Mouse (Mus musculus) ovary, postnatal 36 days (tissue): Measurements from ENCODE around the gene Becn1.
"Not testable (repeated sequence)": the region's sequence is repeated elsewhere in the genome, so short reads cannot be mapped to it uniquely, and the experiment has no call there.

ENCODE experiments used
- DNase-seq: peaks from one replicate; pipeline ENCODE4 v3.0.0; 2022; ENCODE audit warnings: low spot score, mixed read lengths

Gene Becn1

DNA sequence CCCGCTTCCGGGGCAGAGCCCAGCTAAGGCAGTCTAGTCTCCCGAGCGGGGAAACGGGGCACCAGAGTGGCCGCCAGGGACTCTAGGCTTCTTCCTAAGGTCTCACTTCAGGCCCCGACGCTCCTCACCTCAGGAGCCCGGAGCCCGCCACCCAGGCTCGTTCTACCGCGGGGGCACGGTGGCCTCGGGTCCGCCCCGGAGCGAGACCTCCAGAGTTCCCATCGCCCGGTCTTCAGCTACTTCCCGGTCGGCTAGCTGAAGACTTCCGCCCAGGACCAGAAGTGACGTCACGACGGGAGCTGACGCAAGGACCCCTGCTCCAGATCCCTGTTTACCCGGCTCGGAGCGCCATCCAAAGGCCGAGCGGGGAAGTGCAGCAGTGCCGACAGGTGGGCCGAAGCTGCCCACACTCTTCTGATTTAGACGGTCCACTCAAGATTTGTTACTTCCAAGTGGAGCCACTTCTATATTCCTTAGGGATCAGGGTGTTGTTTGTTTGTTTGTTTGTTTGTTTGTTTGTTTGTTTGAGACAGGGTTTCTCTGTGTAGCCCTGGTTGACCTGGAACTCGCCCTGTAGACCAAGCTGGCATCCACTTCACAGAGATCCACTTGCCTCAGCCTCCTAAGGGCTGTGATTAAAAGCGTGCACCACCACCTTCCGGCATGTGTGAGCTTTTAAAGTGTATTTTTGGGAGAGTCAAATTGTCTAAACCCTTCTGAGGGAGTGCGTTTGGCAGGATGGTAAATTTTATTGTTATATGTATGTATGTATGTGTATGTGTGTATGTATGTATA, at the start of gene Becn1:
Becn1 (minus strand) TSS at position 283 of the 795 bp plus-strand sequence.
- DNase-seq, result peak; percentile 94

GRCm38 (mm10) chr11:101351721-101352111, 49.6 kb upstream of the Becn1 start:
- DNase-seq, result no peak

- no peak for DNase-seq
Observed at GRCm38 (mm10) chr11:101351100-101351720, 49.1 kb upstream of the Becn1 start.

DNA sequence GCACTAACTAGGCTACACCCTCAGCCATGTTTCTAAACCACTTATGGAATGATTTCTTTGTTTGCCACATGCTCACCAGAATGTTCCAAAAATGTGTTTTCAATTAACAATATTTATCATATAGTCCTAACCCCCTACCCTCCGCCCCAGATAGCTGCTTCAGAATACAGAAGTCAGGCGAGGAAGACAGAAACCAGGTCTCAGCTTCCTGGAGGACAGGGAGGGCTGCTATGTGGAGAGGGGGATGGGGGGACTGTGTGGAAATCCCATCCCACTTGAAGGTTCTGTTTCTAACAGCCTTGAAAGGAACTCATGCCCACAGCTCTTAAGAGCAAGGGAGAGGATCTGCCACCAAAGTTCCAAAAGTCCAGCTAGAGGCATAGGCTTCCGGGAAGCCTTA, 47.1 kb upstream of the Becn1 start:
- no peak for DNase-seq

- DNase-seq, result no peak
Observed at GRCm38 (mm10) chr11:101348774-101349173, 46.7 kb upstream of the Becn1 start.

GRCm38 (mm10) chr11:101347083-101347775, 45.1 kb upstream of the Becn1 start:
- no peak for DNase-seq

- DNase-seq, result no peak
Observed at GRCm38 (mm10) chr11:101338123-101338760, 36.2 kb upstream of the Becn1 start.

DNA sequence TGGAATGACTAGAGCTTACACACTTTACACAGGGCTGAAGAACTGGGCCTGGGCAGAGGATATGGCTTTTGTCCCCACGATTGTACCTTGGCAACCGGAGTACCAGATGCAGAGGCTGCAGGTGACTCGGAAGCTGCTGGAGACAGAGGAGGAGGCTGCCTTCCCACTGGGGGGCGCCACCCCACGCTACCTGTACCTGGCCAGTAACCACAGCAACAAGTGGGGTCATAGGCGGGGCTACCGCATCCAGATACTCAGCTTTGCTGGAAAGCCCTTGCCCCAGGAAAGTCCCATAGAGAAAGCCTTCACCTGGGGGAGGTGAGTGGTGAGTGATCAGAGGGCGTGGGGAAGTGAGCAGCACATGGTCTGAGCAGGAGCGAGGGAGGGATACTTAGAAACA, 33.6 kb upstream of the Becn1 start:
- no peak for DNase-seq

GRCm38 (mm10) chr11:101334516-101334915, 32.4 kb upstream of the Becn1 start:
- no peak for DNase-seq

DNA sequence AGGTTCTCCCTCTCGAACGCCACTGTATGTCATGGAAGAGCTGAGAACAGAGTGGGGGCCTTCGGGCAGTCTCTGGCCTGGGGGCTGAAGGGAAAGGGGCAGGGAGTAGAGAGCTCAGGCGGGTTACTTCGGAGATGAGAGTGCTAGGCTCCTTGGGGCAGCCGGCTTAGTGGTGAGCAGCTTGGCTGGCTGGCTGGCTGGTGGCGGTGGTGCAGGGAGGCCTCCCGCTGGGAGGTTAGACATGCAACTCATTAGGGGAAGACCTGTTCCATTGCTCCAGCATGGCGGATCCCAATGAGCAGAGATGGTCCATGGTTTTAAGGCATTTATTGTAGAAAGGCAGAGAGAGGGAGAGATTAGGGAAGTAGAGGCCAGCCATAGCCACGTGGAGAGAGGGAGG, 31.9 kb upstream of the Becn1 start:
- DNase-seq, result no peak

DNA sequence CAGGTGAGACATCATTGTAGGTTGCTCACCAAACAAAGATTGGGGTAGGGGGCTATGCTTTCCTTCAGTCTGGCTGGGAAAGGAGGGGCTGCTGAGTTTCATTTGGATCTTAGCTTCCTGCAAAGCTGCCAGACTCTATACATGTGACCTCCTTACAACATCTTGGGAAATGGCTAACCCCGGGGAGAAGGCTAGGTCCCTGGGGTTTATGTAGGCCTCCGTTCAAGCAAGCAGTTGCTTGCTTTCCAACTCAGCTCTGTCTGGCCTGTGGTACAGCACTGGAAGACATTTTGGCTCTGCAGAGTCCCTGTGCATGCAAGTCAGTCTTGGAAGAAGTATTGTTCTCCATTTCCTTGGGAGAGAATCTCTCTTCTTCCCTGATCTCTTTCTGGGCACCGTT, 30.5 kb upstream of the Becn1 start:
- DNase-seq, result peak; percentile 26

DNA sequence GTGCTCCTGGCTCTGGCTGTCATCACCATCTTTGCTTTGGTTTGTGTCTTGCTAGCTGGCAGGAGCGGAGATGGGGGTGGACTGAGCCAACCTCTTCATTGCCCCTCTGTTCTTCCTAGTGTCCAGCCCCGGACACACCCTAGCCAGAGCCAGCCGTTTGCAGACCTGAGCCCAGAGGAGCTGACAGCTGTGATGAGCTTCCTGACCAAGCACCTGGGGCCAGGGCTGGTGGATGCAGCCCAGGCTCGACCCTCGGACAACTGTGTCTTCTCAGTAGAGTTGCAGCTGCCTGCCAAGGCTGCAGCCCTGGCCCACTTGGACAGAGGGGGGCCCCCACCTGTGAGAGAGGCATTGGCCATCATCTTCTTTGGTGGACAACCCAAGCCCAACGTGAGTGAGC, 28.9 kb upstream of the Becn1 start:
- DNase-seq, result not testable (repeated sequence)

GRCm38 (mm10) chr11:101330371-101330924, 28.4 kb upstream of the Becn1 start, which contains the start of gene Aoc3:
Gene Aoc3, plus strand, starts transcription at chr11:101330605.
- DNase-seq, result peak; percentile 50

- DNase-seq, result no peak
Observed at GRCm38 (mm10) chr11:101328941-101329635, 27.0 kb upstream of the Becn1 start.

DNA sequence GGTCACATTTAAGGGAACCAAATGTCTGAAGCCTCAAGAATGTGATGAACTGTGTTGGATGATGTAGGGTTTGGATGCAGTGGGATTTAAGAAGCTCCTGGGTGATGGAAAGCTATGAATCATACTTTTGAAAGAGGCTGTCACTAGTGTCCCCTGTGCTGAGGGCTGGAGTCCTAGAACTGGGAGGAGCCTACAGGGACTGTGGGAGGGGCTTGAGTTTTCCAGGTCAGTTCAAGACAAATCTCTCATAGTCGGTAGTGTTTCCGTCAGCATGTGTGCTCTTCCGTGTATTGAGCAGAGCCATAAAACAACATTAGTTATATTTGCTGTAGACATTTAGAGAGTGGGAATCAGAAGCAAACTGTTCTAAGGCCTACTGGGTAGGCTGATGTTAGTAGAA, 25.2 kb upstream of the Becn1 start:
- DNase-seq, result no peak

- no peak for DNase-seq
Observed at GRCm38 (mm10) chr11:101326147-101326546, 24.1 kb upstream of the Becn1 start.

GRCm38 (mm10) chr11:101325201-101325600, 23.1 kb upstream of the Becn1 start:
- DNase-seq, result not testable (repeated sequence)

DNA sequence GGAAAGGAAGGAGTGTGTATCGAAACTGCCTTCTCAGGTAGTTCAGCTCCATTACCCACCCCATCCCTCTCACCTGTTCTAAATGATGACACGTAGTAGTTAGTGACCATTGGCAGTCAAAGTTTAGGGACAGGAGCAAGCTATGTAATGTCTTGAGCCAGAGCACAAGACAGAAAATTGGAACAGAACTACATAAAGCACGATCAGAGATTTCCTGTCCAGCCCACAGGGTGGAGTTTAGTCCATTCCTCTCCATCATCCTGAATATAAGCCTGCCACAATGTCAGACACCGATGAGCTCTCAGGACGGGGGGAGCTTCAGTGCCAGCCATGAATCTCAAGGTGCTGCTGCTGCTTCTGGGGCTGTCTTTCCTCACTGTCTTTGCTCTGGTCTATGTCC, 22.7 kb upstream of the Becn1 start, which contains the start of gene Aoc2:
Aoc2 (plus strand) TSS at position 301 of the 400 bp plus-strand sequence.
- DNase-seq, result no peak

DNA sequence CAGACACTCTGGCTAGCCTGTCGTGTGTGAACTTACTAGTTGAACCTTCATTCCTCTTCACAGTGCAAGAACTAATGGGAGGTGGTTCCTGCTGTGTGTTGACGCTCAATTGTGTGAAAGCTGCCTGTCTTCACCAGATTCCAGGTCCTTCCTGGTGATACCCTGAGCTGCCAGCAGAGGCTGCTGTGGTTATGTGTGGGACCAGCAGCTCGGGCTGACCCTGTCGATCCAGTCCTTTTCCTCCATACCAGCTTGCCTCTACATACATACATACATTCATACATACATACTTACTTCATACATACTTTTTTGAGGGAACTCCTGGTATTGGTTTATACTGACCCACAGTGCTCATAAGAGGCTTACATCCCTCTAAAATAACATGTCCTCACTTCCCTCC, 21.5 kb upstream of the Becn1 start:
- DNase-seq, result peak; percentile 70

GRCm38 (mm10) chr11:101316501-101316917, 14.4 kb upstream of the Becn1 start:
- DNase-seq, result no peak
